In the genomic region with DNA sequence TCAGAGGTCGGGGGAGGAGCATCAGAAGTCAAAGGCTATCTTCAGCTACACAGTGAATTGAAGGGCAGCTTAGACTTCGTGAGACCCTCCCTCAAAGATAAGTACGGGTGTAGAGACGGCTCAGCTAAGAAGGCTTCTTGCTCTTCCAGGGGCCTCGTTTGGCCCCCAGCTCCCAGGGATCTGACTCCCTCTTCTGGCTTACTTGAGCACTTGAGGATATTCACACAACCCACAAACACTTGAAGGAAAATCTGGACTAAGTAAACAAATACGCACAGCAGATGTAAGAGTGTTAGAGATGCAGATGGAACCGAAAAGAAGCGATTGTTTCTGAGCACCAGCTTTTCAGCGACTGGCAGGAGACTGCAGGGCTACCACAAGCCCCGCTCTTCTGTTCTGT, we compare ENCODE assay signal across 26 mouse cellular contexts. TPM values are rescaled to one million over a fixed set of nuclear protein-coding genes. Genes with fewer than 3 reads are reported as not detected.
DNase-seq lines count a peak whose midpoint lies in the region; ATAC-seq and TF ChIP-seq lines count a peak whose summit lies in the region.
"Had no signal": no experiment of that assay in that cellular context is flagged by ENCODE, and none has a peak within 500 bp of the region (broad histone marks: within the 10 kb centered on the region; RNA-seq: fewer than 3 reads in every experiment).

No protein-coding gene starts in this region.

- no peaks in the 10 kb centered on the region for H3K9me3 ChIP-seq in midbrain, postnatal 0 days (ENCODE audit: low read length)
- H3K9me3 ChIP-seq in midbrain, embryonic 15.5 days, result no peaks in the 10 kb centered on the region
- H3K9me3 ChIP-seq in liver, embryonic 16.5 days (replicated peaks; ENCODE audit: control insufficient read depth, low read length), result no peaks in the 10 kb centered on the region
- H3K9me3 ChIP-seq: embryonic facial prominence, embryonic 15.5 days; megakaryocyte, embryonic 14.5 days; neural tube, embryonic 15.5 days had no signal

- peaks cover 13% of the 10 kb centered on the region for H3K4me1 ChIP-seq in kidney, adult 2 months (ENCODE audit: control insufficient read depth, insufficient read depth, low read length)
- no peaks in the 10 kb centered on the region for H3K4me1 ChIP-seq in midbrain, postnatal 0 days (ENCODE audit: insufficient read depth, low read length)
- no peaks in the 10 kb centered on the region for H3K4me1 ChIP-seq in midbrain, embryonic 15.5 days
- H3K4me1 ChIP-seq in liver, embryonic 16.5 days (ENCODE audit: control insufficient read depth, low read depth, low read length), result peaks cover 6% of the 10 kb centered on the region
- H3K4me1 ChIP-seq: limb, embryonic 13.5 days had no signal

- WGBS in kidney, adult 2 months, result 75% methylated on average over 10 of the region's 10 CpGs
- WGBS in midbrain, postnatal 0 days, result 67% methylated on average over 10 of the region's 10 CpGs
- 66% methylated on average over 10 of the region's 10 CpGs for WGBS in midbrain, embryonic 15.5 days
- WGBS in liver, embryonic 16.5 days (ENCODE audit: insufficient replicate concordance), result 77% methylated on average over 10 of the region's 10 CpGs

- no peak overlapping the region for H3K4me3 ChIP-seq in kidney, adult 2 months (ENCODE audit: insufficient read depth, low read depth, low read length)
- no peak overlapping the region for H3K4me3 ChIP-seq in midbrain, postnatal 0 days (ENCODE audit: low read depth, low read length)
- H3K4me3 ChIP-seq in midbrain, embryonic 15.5 days, result no peak overlapping the region
- no peak overlapping the region for H3K4me3 ChIP-seq in liver, embryonic 16.5 days (ENCODE audit: low read depth, low read length)
- H3K4me3 ChIP-seq: embryonic facial prominence, embryonic 15.5 days; hindbrain, embryonic 10.5 days; limb, embryonic 13.5 days; megakaryocyte, embryonic 14.5 days; neural tube, embryonic 15.5 days had no signal

- no peak overlapping the region for H3K9ac ChIP-seq in midbrain, postnatal 0 days (replicated peaks; ENCODE audit: low read length, poor library complexity, severe bottlenecking)
- H3K9ac ChIP-seq in midbrain, embryonic 15.5 days, result no peak overlapping the region
- no peak overlapping the region for H3K9ac ChIP-seq in liver, embryonic 16.5 days (ENCODE audit: low read depth, low read length)
- H3K9ac ChIP-seq: embryonic facial prominence, embryonic 15.5 days; forebrain, postnatal 0 days; limb, embryonic 13.5 days; neural tube, embryonic 15.5 days had no signal

- H3K27me3 ChIP-seq in kidney, adult 2 months (replicated peaks; ENCODE audit: control insufficient read depth, insufficient read depth, low read length), result no peaks in the 10 kb centered on the region
- H3K27me3 ChIP-seq in midbrain, postnatal 0 days (ENCODE audit: insufficient read depth, low read length), result no peaks in the 10 kb centered on the region
- no peaks in the 10 kb centered on the region for H3K27me3 ChIP-seq in midbrain, embryonic 15.5 days (replicated peaks)
- H3K27me3 ChIP-seq in liver, embryonic 16.5 days (ENCODE audit: control insufficient read depth, insufficient read depth, low read depth, low read length), result no peaks in the 10 kb centered on the region
- H3K27me3 ChIP-seq: embryonic facial prominence, embryonic 15.5 days; limb, embryonic 13.5 days; megakaryocyte, embryonic 14.5 days; neural tube, embryonic 15.5 days had no signal

- ATAC-seq in midbrain, postnatal 0 days (ENCODE audit: low FRiP score), result no peak
- no peak for ATAC-seq in midbrain, embryonic 15.5 days (replicated peaks)
- no peak for ATAC-seq in liver, embryonic 16.5 days (ENCODE audit: low read depth)
- ATAC-seq in megakaryocyte, adult 5-6 weeks (ENCODE audit: poor library complexity, severe bottlenecking), result no peak
- ATAC-seq: forebrain, postnatal 0 days; hindbrain, postnatal 0 days had no signal

- TF ChIP-seq CTCF in kidney, adult 2 months (conservative IDR thresholded peaks at IDR 0.05; ENCODE audit: insufficient read depth, insufficient read length, low read depth, low read length), result 0 out of 2 replicates have a peak, but pooled peaks have one; percentile 4
- peak; percentile 18; the same call in 1 of the 2 replicates for TF ChIP-seq CTCF in midbrain, postnatal 0 days (IDR thresholded peaks at IDR 0.05)

- DNase-seq in kidney, adult 2 months, result no peak
- no peak for DNase-seq in kidney, postnatal 10 days
- no peak for DNase-seq in midbrain, postnatal 0 days (ENCODE audit: low spot score)
- no peak for DNase-seq in adrenal gland, adult 2 months
- DNase-seq: adrenal gland, adult 8-10 months; cerebellum, postnatal 14 days; embryo, embryonic 11 days; forebrain, postnatal 0 days; kidney, adult 18-20 months; lung, postnatal 10 days; midbrain, embryonic 14.5 days; right cerebral cortex, postnatal 14 days had no signal

- no peak overlapping the region for H3K4me2 ChIP-seq in midbrain, postnatal 0 days (ENCODE audit: low read depth, low read length, poor library complexity, severe bottlenecking)
- H3K4me2 ChIP-seq in midbrain, embryonic 15.5 days, result no peak overlapping the region
- no peak overlapping the region for H3K4me2 ChIP-seq in liver, embryonic 16.5 days (ENCODE audit: low read depth, low read length)
- H3K4me2 ChIP-seq: embryonic facial prominence, embryonic 15.5 days; limb, embryonic 13.5 days; neural tube, embryonic 15.5 days had no signal

- TF ChIP-seq POLR2A in kidney, adult 2 months (IDR thresholded peaks at IDR 0.05; ENCODE audit: low read depth, low read length), result no peak

- 0 out of 2 replicates have a peak overlapping the region, but pooled peaks have one; percentile 29 for H3K27ac ChIP-seq in kidney, adult 2 months (ENCODE audit: insufficient read depth, low read depth, low read length)
- H3K27ac ChIP-seq in midbrain, postnatal 0 days (ENCODE audit: low read depth, low read length), result no peak overlapping the region
- H3K27ac ChIP-seq in midbrain, embryonic 15.5 days, result no peak overlapping the region
- peak overlapping the region; percentile 28 for H3K27ac ChIP-seq in liver, embryonic 16.5 days (ENCODE audit: low read length)
- H3K27ac ChIP-seq: embryonic facial prominence, embryonic 15.5 days; hindbrain, embryonic 10.5 days; hindbrain, postnatal 0 days; limb, embryonic 13.5 days; neural tube, embryonic 15.5 days had no signal

- peaks cover 4% of the 10 kb centered on the region for H3K36me3 ChIP-seq in kidney, adult 2 months (ENCODE audit: control insufficient read depth, insufficient read depth, low read length)
- H3K36me3 ChIP-seq in midbrain, postnatal 0 days (ENCODE audit: insufficient read depth, low read length), result peaks cover 50% of the 10 kb centered on the region
- peaks cover 22% of the 10 kb centered on the region for H3K36me3 ChIP-seq in midbrain, embryonic 15.5 days (replicated peaks)
- peaks cover 59% of the 10 kb centered on the region for H3K36me3 ChIP-seq in liver, embryonic 16.5 days (ENCODE audit: control insufficient read depth, insufficient read depth)

RNA-seq across cellular contexts. Expression of a gene that starts 8.8 kb away (rescaled TPM):
- polyA plus RNA-seq in kidney, adult 2 months (2012; rRNA removed), result 30.8 and 32.0 TPM in 2 replicates
- 60.0 and 64.9 TPM in 2 replicates for total RNA-seq in midbrain, postnatal 0 days (2014; rRNA removed)
- polyA plus RNA-seq in midbrain, postnatal 0 days (2015; fragmentation: Nextera tagmentation; extraction: Ambion mirVana), result 63.2 and 63.8 TPM in 2 replicates
- 91.1 and 93.9 TPM in 2 replicates for polyA plus RNA-seq in midbrain, embryonic 15.5 days (2015; fragmentation: Nextera tagmentation; extraction: Ambion mirVana)
- 80.0 and 82.0 TPM in 2 replicates for polyA plus RNA-seq in liver, embryonic 16.5 days (2015; fragmentation: Nextera tagmentation; extraction: Ambion mirVana)
- 130 and 131 TPM in 2 replicates for total RNA-seq in megakaryocyte, adult 5-6 weeks (2015)
- total RNA-seq in megakaryocyte, adult 5-6 weeks (2017), result 203 and 222 TPM in 2 replicates
- total RNA-seq in adrenal gland, adult 2 months (2021), result 10 to 100 TPM; 48.2 to 63.7 TPM
- 23.5 and 32.7 TPM in 2 replicates for polyA plus RNA-seq in adrenal gland, adult 2 months (2012; rRNA removed)

RNA-seq across cellular contexts. Expression of a gene that starts 17.0 kb away (rescaled TPM):
- 0.12 and 0.13 TPM in 2 replicates for polyA plus RNA-seq in kidney, adult 2 months (2012; rRNA removed)
- total RNA-seq in midbrain, postnatal 0 days (2014; rRNA removed), result 0.49 TPM in 1 of 2 replicates, not detected in the other
- 0.15 TPM in 1 of 2 replicates, not detected in the other for polyA plus RNA-seq in midbrain, postnatal 0 days (2015; fragmentation: Nextera tagmentation; extraction: Ambion mirVana)
- polyA plus RNA-seq in midbrain, embryonic 15.5 days (2015; fragmentation: Nextera tagmentation; extraction: Ambion mirVana), result 0.17 TPM in 1 of 2 replicates, not detected in the other
- polyA plus RNA-seq in liver, embryonic 16.5 days (2015; fragmentation: Nextera tagmentation; extraction: Ambion mirVana), result 0.35 and 0.37 TPM in 2 replicates
- total RNA-seq in megakaryocyte, adult 5-6 weeks (2015), result 0.74 and 1.2 TPM in 2 replicates
- 0.44 and 0.49 TPM in 2 replicates for total RNA-seq in megakaryocyte, adult 5-6 weeks (2017)
- not detected for total RNA-seq in adrenal gland, adult 2 months (2021)
- 0.80 and 1.0 TPM in 2 replicates for polyA plus RNA-seq in adrenal gland, adult 2 months (2012; rRNA removed)
- total RNA-seq: adrenal gland, adult 8-10 months; forebrain, postnatal 0 days; gastrocnemius, adult 18-20 months; granulocyte monocyte progenitor cell, adult 5-6 weeks; hindbrain, postnatal 0 days; layer of hippocampus, postnatal 10 days had no signal
- polyA plus RNA-seq: forebrain, postnatal 0 days; hindbrain, postnatal 0 days; limb, embryonic 13.5 days; midbrain, embryonic 14.5 days; neural tube, embryonic 15.5 days; thymus, postnatal 0 days; urinary bladder, adult 2 months had no signal

RNA-seq across cellular contexts. Expression of a gene that starts 45.5 kb away (rescaled TPM):
- polyA plus RNA-seq in kidney, adult 2 months (2012; rRNA removed), result 0.34 and 0.57 TPM in 2 replicates
- total RNA-seq in midbrain, postnatal 0 days (2014; rRNA removed), result 9.8 and 32.9 TPM in 2 replicates
- 4.3 and 4.5 TPM in 2 replicates for polyA plus RNA-seq in midbrain, postnatal 0 days (2015; fragmentation: Nextera tagmentation; extraction: Ambion mirVana)
- 1.7 and 2.5 TPM in 2 replicates for polyA plus RNA-seq in midbrain, embryonic 15.5 days (2015; fragmentation: Nextera tagmentation; extraction: Ambion mirVana)
- 0.06 TPM in 1 of 2 replicates, not detected in the other for polyA plus RNA-seq in liver, embryonic 16.5 days (2015; fragmentation: Nextera tagmentation; extraction: Ambion mirVana)
- 0.18 TPM in 1 of 2 replicates, not detected in the other for total RNA-seq in megakaryocyte, adult 5-6 weeks (2015)
- total RNA-seq in megakaryocyte, adult 5-6 weeks (2017), result 0.08 and 0.40 TPM in 2 replicates
- total RNA-seq in adrenal gland, adult 2 months (2021), result not detected
- polyA plus RNA-seq in adrenal gland, adult 2 months (2012; rRNA removed), result 0.03 TPM in 1 of 2 replicates, not detected in the other
- total RNA-seq: gastrocnemius, adult 18-20 months had no signal

RNA-seq across cellular contexts. Expression of a gene that starts 47.2 kb away (rescaled TPM):
- polyA plus RNA-seq in kidney, adult 2 months (2012; rRNA removed), result 61.7 and 66.8 TPM in 2 replicates
- 44.2 and 58.1 TPM in 2 replicates for total RNA-seq in midbrain, postnatal 0 days (2014; rRNA removed)
- polyA plus RNA-seq in midbrain, postnatal 0 days (2015; fragmentation: Nextera tagmentation; extraction: Ambion mirVana), result 42.1 and 47.9 TPM in 2 replicates
- 99.7 and 105 TPM in 2 replicates for polyA plus RNA-seq in midbrain, embryonic 15.5 days (2015; fragmentation: Nextera tagmentation; extraction: Ambion mirVana)
- 46.5 and 51.0 TPM in 2 replicates for polyA plus RNA-seq in liver, embryonic 16.5 days (2015; fragmentation: Nextera tagmentation; extraction: Ambion mirVana)
- 312 and 327 TPM in 2 replicates for total RNA-seq in megakaryocyte, adult 5-6 weeks (2015)
- 237 and 269 TPM in 2 replicates for total RNA-seq in megakaryocyte, adult 5-6 weeks (2017)
- total RNA-seq in adrenal gland, adult 2 months (2021), result 10 to 100 TPM; 50.5 to 52.6 TPM
- polyA plus RNA-seq in adrenal gland, adult 2 months (2012; rRNA removed), result 151 and 161 TPM in 2 replicates

Comparison
In these comparisons a context has a peak if more than half of its experiments do, and no peak if none do; other contexts are left out.
1. H3K27ac ChIP-seq: peak in kidney, adult 2 months (single experiment) and liver, embryonic 16.5 days (single experiment); none in midbrain, postnatal 0 days (single experiment) and midbrain, embryonic 15.5 days (single experiment).